Mouse (Mus musculus) activated CD4-positive, CD25-positive, alpha-beta regulatory T cell, adult 4 months (primary cell): ENCODE measurements around the gene Psg28. TPM values are rescaled to one million over a fixed set of nuclear protein-coding genes. Genes with fewer than 3 reads are reported as not detected.
"Not testable (repeated sequence)": the region's sequence is repeated elsewhere in the genome, so short reads cannot be mapped to it uniquely, and the experiment has no call there.

Source experiments
- ATAC-seq: one replicate; pipeline ENCODE4 v1.8.0; 2017
- polyA plus RNA-seq, 2 experiments: library from polyadenylated mRNA; unstranded; fragments of 100-300 nt; shearing (Covaris generic); gene quantifications; one replicate each; pipeline ENCODE4 v1.2.1; 2017

The Psg28 gene
- polyA plus RNA-seq, result not detected

- not testable (repeated sequence) for ATAC-seq
Observed at GRCm38 (mm10) chr7:18431941-18432340, at the start of gene Psg28. TSS of gene Psg28 (minus strand) at chr7:18432041.

GRCm38 (mm10) chr7:18403407-18403806, 28.4 kb downstream of the Psg28 start:
- no peak for ATAC-seq

GRCm38 (mm10) chr7:18402527-18403237, 29.2 kb downstream of the Psg28 start:
- ATAC-seq, result no peak

GRCm38 (mm10) chr7:18391483-18391882, 40.4 kb downstream of the Psg28 start:
- ATAC-seq, result not testable (repeated sequence)

GRCm38 (mm10) chr7:18378295-18378694, 53.5 kb downstream of the Psg28 start:
- no peak for ATAC-seq

Other genes with a start within 250 kb of the Psg28 start
- gene Mill1, start 186.7 kb downstream of the Psg28 start, polyA plus RNA-seq, result not detected
- not detected for gene Psg18, start 77.0 kb downstream of the Psg28 start, polyA plus RNA-seq
- gene Psg26, start 52.1 kb upstream of the Psg28 start, polyA plus RNA-seq, result not detected
- gene Psg25, start 100.2 kb upstream of the Psg28 start, polyA plus RNA-seq, result not detected
- not detected for gene Psg27, start 135.3 kb upstream of the Psg28 start, polyA plus RNA-seq
- gene Psg23, start 184.5 kb upstream of the Psg28 start, polyA plus RNA-seq, result not detected
- not detected for gene Psg21, start 224.7 kb upstream of the Psg28 start, polyA plus RNA-seq